Mouse (Mus musculus): Measurements from ENCODE around the gene Syt16. TPM values are rescaled to one million over a fixed set of nuclear protein-coding genes. Genes with fewer than 3 reads are reported as not detected.

The Syt16 gene
- polyA plus RNA-seq, 1 experiment = 0.02 TPM

DNA sequence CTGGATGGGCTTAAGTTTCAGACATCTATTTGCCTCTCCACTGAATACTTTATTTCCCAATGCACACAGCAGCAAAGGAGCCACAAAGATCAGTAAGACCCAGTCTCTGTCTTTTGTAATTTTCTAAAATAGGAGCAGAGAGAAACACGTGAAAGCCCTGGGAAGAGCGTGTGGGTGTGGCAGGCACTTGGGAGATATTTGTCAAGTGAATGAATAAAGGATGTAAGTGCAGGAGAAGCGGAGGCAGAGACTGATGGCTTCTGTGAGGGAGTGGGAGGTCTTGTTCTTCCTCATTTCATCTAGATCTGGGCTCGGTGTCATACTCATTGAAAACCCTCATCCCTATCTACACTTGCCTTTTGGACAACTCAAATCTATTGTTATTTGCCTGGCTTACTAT lies 78.6 kb downstream of the Syt16 start:
- Histone ChIP-seq H3K27ac (ENCODE audit: insufficient read depth, low read depth, low read length) (no peak overlapping the region), H3K4me3 (ENCODE audit: insufficient read depth, low read depth, low read length) (no peak overlapping the region), H3K4me1 (ENCODE audit: control insufficient read depth, insufficient read depth, low read length) (no peaks in the 10 kb centered on the region), H3K36me3 (ENCODE audit: control insufficient read depth, insufficient read depth, low read length) (no peaks in the 10 kb centered on the region), H3K27me3 (replicated peaks; ENCODE audit: control insufficient read depth, insufficient read depth, low read length) (no peaks in the 10 kb centered on the region)
- WGBS = 46% methylated on average over 4 of the region's 4 CpGs
- TF ChIP-seq CTCF (conservative IDR thresholded peaks at IDR 0.05; ENCODE audit: insufficient read depth, insufficient read length, low read depth, low read length) (no peak), POLR2A (IDR thresholded peaks at IDR 0.05; ENCODE audit: low read depth, low read length) (no peak)
- no peak for DNase-seq

DNA sequence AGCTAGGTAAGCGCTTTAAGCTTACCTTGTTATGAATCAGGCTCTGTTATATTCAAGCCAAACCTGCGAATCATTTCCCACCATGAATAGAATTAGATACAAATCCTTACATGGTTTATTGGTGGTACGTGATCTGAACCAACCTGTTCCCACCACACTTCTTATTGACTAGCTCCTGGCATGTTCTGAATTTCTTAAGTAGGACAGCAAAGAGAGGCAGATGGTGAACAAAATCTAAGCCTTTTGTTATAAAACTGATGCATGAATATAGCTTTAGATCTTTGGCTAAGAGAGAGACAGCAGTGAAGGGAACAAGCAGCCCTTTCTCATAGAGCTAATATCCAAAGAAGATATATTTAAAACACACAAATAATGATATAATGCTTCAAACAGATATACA lies 83.7 kb downstream of the Syt16 start:
- no peaks in the 10 kb centered on the region for H3K4me1 ChIP-seq (ENCODE audit: control insufficient read depth, insufficient read depth, low read length)
- no peak for DNase-seq
- H3K27me3 ChIP-seq (replicated peaks; ENCODE audit: control insufficient read depth, insufficient read depth, low read length) = no peaks in the 10 kb centered on the region
- WGBS = 94% methylated on average over 3 of the region's 3 CpGs
- no peak overlapping the region for H3K27ac ChIP-seq (ENCODE audit: insufficient read depth, low read depth, low read length)
- no peak overlapping the region for H3K4me3 ChIP-seq (ENCODE audit: insufficient read depth, low read depth, low read length)
- TF ChIP-seq CTCF (conservative IDR thresholded peaks at IDR 0.05; ENCODE audit: insufficient read depth, insufficient read length, low read depth, low read length) (no peak), POLR2A (IDR thresholded peaks at IDR 0.05; ENCODE audit: low read depth, low read length) (no peak)
- H3K36me3 ChIP-seq (ENCODE audit: control insufficient read depth, insufficient read depth, low read length) = no peaks in the 10 kb centered on the region

DNA sequence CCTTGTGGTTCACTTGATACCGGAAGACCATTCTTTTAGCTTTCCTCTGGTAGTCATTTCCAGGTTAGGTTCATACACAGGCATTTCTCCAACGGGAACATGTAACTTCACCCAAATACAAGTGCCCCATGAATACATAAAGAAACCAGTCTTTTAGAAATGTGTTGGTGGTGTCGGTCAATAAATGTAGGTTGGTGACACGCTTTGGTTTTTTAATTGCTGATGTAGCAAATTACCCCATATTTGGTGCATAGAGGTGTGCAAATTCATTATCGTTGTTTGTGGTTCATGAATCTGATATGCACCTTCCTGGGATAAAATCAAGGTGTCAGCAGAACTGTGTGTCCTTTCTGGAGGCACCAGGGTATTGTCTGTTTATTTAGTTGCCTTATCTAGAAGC lies 86.9 kb downstream of the Syt16 start:
- no peak for TF ChIP-seq CTCF (conservative IDR thresholded peaks at IDR 0.05; ENCODE audit: insufficient read depth, insufficient read length, low read depth, low read length)
- TF ChIP-seq POLR2A (IDR thresholded peaks at IDR 0.05; ENCODE audit: low read depth, low read length) = no peak
- no peak for DNase-seq
- H3K27me3 ChIP-seq (replicated peaks; ENCODE audit: control insufficient read depth, insufficient read depth, low read length) = no peaks in the 10 kb centered on the region
- H3K27ac ChIP-seq (ENCODE audit: insufficient read depth, low read depth, low read length) = no peak overlapping the region
- no peak overlapping the region for H3K4me3 ChIP-seq (ENCODE audit: insufficient read depth, low read depth, low read length)
- H3K4me1 ChIP-seq (ENCODE audit: control insufficient read depth, insufficient read depth, low read length) = no peaks in the 10 kb centered on the region
- 93% methylated on average over 5 of the region's 5 CpGs for WGBS
- no peaks in the 10 kb centered on the region for H3K36me3 ChIP-seq (ENCODE audit: control insufficient read depth, insufficient read depth, low read length)

DNA sequence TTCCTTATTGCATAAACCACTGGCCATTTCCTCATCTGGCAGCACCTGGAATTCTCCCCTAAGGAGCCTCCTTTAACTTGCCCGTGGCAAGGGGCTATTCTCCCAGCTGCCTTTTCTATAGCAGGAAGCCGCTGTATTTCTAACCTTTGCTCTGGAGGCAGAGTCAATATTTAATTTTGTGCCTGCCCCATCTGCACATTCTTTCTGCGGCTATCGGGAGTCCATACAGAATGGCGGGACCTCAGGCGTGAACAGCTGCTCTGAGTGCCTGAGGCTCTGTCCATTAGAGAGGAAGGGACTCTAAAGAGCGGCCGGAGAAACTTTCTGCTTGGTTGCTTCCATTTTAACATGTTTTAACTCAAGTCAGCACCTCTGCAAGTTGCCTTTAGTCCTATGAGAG lies 89.6 kb downstream of the Syt16 start:
- H3K36me3 ChIP-seq (ENCODE audit: control insufficient read depth, insufficient read depth, low read length) = no peaks in the 10 kb centered on the region
- TF ChIP-seq CTCF (conservative IDR thresholded peaks at IDR 0.05; ENCODE audit: insufficient read depth, insufficient read length, low read depth, low read length) (no peak), POLR2A (IDR thresholded peaks at IDR 0.05; ENCODE audit: low read depth, low read length) (no peak)
- no peaks in the 10 kb centered on the region for H3K4me1 ChIP-seq (ENCODE audit: control insufficient read depth, insufficient read depth, low read length)
- 20% methylated on average over 8 of the region's 8 CpGs for WGBS
- DNase-seq = peak; percentile 43
- H3K4me3 ChIP-seq (ENCODE audit: insufficient read depth, low read depth, low read length) = no peak overlapping the region
- H3K27me3 ChIP-seq (replicated peaks; ENCODE audit: control insufficient read depth, insufficient read depth, low read length) = no peaks in the 10 kb centered on the region
- H3K27ac ChIP-seq (ENCODE audit: insufficient read depth, low read depth, low read length) = no peak overlapping the region

DNA sequence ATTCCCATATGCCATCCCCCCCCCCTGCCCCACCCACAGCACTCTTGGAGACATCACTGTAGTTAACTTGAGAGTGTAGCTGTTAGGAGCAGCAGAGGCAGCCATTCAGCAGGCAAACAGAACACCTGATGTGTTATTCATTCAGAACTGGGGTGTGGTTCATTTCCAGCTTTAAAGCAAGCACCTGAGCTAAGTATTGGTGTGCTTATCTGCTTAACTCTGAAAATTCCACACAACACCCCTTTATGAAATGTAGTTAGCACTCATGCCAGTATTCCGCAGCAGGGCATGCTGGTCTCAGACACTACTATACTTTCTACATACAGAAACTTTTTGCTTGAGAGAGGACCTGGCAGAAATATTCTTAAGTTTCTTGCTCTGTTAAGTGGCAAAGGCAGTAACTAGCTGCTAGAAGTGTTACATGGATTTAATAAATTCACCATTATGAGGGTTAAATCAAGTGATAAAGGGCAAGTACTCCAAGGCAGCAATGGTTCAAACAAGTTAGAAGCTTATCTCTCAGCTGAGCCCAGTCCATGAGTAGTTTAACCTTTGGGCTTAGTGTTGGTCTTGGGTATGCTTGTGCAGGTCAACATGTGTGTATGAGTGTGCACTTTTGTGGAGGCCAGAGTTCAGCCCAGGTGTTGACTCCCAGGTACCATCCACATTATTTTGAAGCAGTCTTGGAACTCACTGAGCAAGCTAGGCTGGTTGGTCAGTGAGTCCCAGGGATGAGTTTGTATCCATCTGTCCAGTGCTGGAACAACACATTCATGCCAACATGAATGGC lies 92.1 kb downstream of the Syt16 start:
- no peak overlapping the region for H3K4me3 ChIP-seq (ENCODE audit: insufficient read depth, low read depth, low read length)
- no peaks in the 10 kb centered on the region for H3K4me1 ChIP-seq (ENCODE audit: control insufficient read depth, insufficient read depth, low read length)
- H3K27ac ChIP-seq (ENCODE audit: insufficient read depth, low read depth, low read length) = no peak overlapping the region
- H3K27me3 ChIP-seq (replicated peaks; ENCODE audit: control insufficient read depth, insufficient read depth, low read length) = no peaks in the 10 kb centered on the region
- TF ChIP-seq CTCF (conservative IDR thresholded peaks at IDR 0.05; ENCODE audit: insufficient read depth, insufficient read length, low read depth, low read length) (no peak), POLR2A (IDR thresholded peaks at IDR 0.05; ENCODE audit: low read depth, low read length) (no peak)
- DNase-seq = no peak
- 93% methylated on average over 1 of the region's 1 CpGs for WGBS
- H3K36me3 ChIP-seq (ENCODE audit: control insufficient read depth, insufficient read depth, low read length) = no peaks in the 10 kb centered on the region

DNA sequence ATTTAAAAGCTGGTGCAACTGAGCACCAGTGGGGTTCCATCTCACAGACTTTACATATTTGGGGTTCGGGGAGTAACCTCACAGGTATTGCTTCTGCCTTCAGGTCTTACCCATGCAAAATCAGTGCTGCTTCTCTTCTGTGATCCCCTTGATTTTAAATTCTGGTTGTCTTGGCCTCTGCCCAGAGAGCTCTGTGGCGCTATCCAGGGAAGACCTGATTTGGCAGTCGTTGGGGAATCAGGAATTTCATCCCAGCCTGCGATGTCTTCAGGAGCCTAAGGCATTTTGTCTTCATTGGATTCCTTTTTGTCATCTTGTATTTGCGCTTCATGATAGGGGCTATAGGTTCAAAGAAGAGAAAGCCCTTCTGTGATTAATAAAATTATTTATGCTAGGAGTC lies 95.1 kb downstream of the Syt16 start:
- DNase-seq = no peak
- Histone ChIP-seq H3K4me1 (ENCODE audit: control insufficient read depth, insufficient read depth, low read length) (no peaks in the 10 kb centered on the region), H3K4me3 (ENCODE audit: insufficient read depth, low read depth, low read length) (no peak overlapping the region), H3K36me3 (ENCODE audit: control insufficient read depth, insufficient read depth, low read length) (no peaks in the 10 kb centered on the region), H3K27me3 (replicated peaks; ENCODE audit: control insufficient read depth, insufficient read depth, low read length) (no peaks in the 10 kb centered on the region), H3K27ac (ENCODE audit: insufficient read depth, low read depth, low read length) (no peak overlapping the region)
- no peak for TF ChIP-seq CTCF (conservative IDR thresholded peaks at IDR 0.05; ENCODE audit: insufficient read depth, insufficient read length, low read depth, low read length)
- TF ChIP-seq POLR2A (IDR thresholded peaks at IDR 0.05; ENCODE audit: low read depth, low read length) = no peak
- 81% methylated on average over 5 of the region's 5 CpGs for WGBS

DNA sequence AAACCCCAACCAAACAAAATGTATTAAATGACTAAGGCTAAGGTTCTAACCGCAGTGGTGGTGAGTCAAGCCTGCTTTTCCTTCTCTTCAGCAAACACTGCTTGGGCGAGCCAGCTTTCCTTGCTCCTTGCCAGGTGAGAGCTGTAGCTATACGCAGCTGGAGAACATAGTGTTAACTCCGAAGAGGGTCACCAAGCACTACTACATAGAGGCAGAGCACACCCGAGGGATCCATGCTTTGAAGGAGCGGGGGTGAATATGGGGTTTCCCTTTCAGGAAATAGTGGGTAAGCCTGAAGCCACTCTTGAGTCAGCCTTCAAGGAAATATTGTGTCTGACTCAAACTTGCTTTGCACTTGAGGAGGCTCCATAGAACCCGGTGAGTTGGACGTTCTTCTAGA lies 95.6 kb downstream of the Syt16 start:
- no peaks in the 10 kb centered on the region for H3K36me3 ChIP-seq (ENCODE audit: control insufficient read depth, insufficient read depth, low read length)
- no peaks in the 10 kb centered on the region for H3K4me1 ChIP-seq (ENCODE audit: control insufficient read depth, insufficient read depth, low read length)
- WGBS = 77% methylated on average over 8 of the region's 8 CpGs
- TF ChIP-seq POLR2A (IDR thresholded peaks at IDR 0.05; ENCODE audit: low read depth, low read length) (no peak), CTCF (conservative IDR thresholded peaks at IDR 0.05; ENCODE audit: insufficient read depth, insufficient read length, low read depth, low read length) (no peak)
- H3K27ac ChIP-seq (ENCODE audit: insufficient read depth, low read depth, low read length) = no peak overlapping the region
- H3K27me3 ChIP-seq (replicated peaks; ENCODE audit: control insufficient read depth, insufficient read depth, low read length) = no peaks in the 10 kb centered on the region
- no peak overlapping the region for H3K4me3 ChIP-seq (ENCODE audit: insufficient read depth, low read depth, low read length)
- DNase-seq = no peak

Measured in kidney, adult 2 months (tissue).